Mouse (Mus musculus) ZHBTc4 (cell line): ENCODE data around the gene Pparg.

Experiments
- DNase-seq: peaks from one replicate; pipeline ENCODE4 v3.0.0-alpha.2; 2011; ENCODE audit warnings: low read depth, low spot score

Gene Pparg

DNA sequence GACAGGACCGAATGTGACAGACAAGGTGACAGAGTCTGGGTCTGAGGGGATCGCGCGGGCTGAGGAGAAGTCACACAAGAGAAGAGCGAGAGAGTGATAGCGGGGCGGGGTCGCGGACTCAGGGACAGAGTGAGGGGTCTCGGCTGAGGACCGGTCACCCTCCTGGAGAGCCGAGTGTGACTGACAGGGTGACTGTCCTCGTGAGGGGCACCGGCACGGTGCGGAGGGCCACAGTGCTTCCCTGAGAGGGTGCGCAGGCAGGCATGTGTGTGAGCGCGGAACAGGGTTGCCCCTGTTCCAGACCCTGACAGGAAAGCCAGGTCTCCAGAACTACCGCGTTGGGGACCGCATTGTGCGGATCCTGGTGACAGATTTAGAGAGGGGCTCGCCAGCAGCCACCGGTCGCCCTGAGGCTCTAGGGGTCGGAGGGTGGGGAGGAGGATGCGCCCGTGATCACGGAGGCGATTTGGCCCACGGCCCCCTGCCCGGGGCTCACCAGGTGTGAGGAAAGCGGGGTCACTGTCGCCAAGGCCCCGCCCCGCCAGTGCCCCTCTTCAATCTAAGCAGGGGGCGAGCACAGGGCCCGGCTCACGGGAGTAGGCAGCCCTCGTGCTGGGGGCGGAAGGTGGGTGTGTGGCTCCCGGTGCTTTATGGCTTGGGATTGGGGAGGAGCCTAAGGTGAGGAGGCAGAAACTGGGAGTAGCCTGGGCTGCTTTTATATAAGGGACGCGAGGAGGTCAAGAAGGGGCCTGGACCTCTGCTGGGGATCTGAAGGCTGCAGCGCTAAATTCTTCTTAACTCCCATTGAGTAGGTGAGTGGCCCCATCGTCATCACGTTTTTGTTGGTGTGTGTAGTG, 1.1 kb downstream of the Pparg start:
- DNase-seq, result peak; percentile 61

DNA sequence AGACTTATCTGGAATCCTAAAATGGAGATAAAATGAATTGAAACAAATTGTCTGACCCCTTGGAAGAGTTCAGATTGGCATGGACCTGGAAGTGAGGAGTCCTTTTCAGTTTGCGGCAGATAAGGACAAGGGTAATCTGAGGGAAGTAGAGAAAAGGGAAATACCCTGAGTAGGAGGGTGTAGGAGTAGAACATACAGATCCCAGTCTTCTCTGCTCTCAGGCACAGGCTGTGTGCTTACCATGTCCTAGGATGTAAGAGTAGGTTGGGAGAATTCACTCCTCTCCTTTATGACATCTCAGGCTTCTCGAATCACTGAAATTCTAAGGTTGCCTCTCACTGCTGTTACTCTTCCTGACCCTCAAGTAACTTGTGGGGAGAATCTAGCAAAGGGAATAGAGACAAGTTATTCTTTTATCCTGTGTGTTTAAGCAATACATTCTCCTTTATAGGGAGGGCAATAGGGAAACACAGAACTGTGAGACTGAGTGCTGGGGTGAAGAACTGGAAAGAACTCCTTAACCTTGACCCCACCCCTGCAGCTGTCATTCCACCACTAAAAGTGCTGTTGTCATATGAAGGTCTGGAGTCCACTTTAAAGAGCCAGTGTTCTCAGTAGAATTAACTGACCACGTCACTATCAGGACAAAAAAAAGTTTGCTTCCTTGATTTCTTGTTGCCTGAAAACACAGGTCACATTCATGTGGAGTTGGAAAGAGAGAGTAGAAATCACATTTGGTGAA, 6.3 kb downstream of the Pparg start:
- no peak for DNase-seq

DNA sequence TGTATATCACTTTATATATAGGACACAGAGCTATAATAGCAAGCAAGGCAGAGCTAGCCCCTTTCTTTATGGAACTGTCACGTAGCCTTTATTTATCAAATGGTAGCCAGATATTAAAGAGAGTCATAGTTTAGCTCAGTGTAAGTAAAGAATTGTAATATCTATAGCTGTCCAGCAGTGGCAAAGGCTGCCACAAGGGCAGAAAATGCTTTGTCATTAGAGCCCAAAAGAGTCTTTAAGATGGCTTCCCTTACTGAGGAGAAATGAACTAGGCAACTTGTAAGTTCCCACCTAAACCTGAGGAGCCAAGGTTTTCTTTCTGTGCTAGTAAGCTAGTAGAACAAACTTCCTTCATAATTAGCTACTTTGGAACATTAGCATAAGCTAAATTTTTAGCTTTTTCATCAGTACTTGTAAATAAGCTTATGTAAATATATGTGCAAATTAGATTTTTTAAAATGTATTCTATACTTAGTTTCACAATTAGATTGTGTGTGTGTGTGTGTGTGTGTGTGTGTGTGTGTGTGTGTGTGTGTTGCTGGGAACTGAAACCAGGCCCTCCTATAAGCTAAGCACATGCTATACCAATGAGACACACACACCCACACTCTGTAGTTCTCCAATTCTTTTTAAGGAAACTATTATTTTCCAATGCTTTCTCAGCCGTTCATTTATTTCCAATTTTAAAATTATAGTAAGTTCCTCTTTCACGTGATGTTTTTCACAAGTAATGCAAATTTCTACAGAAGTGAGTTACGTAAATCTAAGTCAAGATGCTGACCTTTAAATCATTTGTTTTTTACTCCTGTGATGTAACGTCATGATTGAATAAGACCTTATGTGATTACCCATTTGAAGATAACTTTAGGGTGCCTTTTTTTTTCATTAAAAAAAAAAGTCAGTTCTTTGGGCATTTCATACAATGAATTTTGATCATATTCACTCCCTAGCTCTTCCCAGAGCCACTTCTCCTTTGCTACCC, 14.4 kb downstream of the Pparg start:
- no peak for DNase-seq

DNA sequence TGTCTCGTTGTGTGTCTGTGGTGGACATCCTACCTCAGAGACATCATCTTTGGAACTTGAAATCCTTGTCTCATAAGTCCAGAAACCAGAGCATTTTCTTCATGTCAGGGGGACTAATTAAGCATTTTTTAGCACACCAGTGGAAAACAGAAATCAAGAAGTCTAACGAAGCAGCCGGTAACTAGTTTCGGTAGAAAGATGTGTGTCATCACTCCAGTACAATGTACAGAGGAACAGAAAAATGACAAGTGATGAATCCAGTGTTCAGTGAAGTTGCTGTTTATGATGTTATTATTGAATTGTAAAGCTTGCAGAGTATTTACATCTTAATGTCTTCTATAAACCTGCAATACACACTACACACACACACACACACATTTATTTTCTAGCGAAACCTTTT, 19.8 kb downstream of the Pparg start:
- DNase-seq, result no peak

DNA sequence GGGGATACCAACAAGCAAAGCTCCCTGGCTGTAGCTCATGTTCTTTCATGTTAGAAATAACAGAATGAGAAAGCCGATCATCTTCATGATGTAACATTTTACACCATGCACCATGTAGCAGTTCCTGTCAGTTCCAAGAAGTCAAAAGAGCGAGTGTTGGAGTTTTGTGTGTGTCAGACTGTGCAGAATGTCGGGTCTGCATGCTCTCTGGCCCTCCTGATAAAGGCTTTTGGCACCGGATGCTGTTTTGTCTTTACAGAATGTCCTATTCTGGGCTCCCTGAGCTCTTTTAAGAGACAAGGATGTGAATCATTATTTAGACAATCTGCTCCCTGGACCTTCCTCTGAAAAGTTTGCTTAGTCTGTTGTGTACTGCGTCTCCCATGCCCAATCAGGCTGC, 22.0 kb downstream of the Pparg start:
- no peak for DNase-seq

DNA sequence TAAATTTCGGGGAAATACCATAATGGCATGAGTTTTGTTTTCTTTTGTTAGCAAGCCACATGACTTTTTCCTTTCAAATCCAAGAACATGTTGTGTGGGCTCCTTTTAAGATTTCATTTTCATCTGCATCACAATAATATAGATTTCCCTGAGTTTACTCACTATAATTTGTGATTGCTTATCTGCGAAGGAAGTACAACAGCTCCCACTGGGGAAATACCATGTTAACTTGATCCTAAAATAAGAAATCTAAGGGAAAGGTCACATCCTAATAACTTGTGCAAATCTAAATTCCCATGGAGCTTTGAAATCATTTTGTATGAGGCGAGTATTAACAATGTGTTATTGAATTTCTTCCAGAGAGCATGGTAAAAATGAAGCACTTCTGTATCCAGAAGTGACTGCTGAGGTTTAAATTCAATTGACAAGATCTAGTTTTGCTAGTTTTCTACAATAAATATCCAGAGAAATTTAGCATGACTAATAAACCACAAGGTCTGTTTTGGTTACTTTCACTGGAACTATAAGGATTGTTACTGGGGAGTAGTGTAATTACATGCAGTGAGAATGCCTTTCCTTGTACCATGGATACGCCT, 29.3 kb downstream of the Pparg start:
- no peak for DNase-seq

DNA sequence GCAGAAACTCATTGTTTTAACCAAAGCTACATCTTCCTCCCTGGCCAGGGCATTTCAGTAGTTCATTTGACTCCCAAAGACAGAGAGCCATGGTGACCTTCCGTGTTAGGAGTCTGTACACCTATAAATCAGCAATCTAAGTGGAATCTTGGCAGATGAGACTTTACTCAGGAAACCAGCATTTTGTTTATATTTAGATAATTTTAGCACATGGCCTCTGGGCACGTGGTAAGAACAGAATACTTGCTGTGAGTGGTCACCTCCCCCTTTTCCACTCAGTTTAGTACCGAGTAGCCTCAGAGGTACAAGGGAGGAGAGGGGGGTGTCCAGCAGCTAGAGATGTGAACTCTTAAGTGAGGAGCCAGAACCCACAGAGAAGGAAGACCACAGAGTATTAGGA, 36.2 kb downstream of the Pparg start:
- DNase-seq, result no peak

DNA sequence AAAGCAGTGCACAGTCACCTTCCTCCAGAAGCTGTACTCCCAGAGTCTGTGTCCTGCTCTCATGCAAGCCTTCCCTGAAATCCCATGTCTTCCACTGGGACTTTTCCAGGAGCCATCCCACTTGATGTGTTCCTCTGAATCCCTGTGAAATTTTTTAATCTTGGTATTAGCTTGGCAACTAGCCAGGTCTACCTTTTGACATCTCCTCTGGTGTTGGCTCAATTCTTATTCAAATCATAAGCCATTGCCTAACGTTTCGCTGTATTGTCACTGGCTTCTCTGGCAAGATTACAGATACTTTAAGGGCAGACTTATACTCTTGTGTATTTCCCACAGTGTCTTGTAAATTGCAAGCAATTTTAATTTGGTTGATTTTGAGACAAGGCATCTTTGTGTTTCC, 43.6 kb downstream of the Pparg start:
- DNase-seq, result no peak

DNA sequence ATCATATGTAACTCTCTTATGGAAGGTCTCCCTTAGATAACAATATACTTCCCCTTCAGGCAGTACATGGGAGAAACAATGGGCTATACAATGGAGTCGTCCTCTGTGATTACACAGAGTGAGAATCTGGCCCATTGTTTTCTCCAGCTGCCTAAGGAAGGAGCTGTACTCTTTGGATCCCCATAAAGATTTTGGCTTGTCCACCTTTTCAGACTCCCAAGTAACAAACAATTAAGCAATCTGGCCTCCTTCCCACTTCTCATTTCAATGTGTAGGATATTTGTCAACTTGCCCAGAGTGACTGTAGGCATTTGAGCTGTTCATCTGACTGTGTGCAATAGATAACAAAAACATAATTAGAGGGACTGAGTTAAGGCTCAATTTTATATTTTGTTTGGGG, 50.7 kb downstream of the Pparg start:
- DNase-seq, result no peak

DNA sequence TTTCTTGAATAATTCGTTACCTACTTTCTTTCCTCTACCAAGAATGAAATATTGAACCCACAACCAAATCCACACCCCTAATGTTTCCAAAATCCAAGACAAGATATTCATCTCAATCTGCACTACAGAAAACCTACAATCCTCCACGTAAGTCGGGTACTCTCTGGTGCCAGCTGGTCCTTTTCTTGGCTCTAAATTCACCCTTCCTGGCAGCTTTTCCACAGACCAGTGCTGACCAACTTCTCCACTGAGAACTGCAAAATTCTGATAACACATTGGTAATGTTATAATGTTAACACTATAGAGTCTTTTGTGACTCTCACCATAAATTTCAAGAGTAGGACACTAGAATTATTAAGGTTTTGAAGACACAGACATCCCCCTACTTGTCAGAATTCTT, 57.4 kb downstream of the Pparg start:
- DNase-seq, result no peak

DNA sequence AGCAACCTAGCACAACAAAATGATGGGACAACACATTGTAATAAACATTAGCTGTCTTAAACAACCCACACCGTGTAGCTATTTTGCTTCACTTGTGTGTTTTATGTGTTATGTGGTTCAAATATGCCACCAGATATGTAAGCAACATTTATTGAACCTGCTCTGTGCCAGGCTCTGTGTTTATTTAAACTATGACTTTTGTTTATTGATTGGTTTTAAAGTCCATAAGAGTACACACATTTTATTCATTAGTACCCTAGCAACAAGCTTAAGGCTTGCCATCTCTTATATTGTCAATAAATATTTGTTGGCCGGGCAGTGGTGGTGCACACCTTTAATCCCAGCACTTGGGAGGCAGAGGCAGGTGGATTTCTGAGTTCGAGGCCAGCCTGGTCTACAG, 58.2 kb downstream of the Pparg start:
- no peak for DNase-seq

DNA sequence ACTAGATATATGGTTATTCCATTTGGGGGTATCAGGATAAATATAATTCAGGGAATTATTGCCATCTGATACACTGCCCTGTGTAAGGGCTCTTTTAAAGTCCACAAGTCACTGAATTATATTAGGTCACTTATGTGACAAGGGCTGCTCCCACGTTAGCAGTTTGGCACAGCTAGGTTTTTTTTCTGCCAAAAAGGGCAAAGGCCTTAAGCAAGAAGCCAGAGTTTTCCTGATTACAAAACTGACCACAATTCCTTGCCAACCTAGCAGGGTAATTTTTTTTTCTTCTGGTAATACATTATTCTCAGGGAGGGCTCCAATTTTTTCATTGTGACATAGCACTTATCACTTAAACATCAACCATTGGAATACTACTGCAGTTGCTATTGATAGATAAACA, 60.2 kb downstream of the Pparg start:
- DNase-seq, result no peak

DNA sequence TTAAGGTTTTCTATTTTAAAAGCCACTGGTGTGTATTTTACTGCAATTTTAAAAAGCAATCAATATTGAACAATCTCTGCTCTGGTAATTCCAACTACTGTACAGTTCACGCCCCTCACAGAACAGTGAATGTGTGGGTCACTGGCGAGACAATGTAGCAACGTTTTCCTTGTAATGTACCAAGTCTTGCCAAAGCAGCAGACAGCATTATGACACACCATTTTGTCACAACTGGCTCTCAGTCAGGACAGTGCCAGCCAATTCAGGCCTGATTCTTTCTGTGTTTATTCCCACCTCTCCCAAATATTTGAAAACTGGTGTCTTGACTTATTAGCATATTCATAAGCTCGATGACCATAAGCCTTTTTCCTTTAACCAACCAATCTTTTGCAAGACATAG, 60.9 kb downstream of the Pparg start:
- DNase-seq, result no peak

DNA sequence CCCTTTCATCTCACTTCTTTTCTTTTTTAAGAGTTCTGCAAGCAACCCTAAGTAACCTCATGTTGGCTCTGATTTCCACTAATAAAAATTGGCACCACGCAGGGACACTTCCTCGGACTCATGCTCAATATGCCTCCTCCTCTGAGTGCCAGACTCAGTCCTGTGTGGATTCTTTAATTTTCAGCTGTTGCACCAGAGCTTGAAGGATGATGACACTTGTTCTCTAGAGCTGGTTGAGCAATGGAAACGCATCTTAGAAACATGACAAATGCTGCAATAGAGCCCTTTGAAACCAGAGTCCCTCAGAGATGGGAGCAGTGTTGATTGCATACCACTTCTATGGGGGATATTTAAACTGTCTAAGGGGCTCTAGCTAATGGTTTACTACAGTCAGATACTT, 63.7 kb downstream of the Pparg start:
- no peak for DNase-seq

DNA sequence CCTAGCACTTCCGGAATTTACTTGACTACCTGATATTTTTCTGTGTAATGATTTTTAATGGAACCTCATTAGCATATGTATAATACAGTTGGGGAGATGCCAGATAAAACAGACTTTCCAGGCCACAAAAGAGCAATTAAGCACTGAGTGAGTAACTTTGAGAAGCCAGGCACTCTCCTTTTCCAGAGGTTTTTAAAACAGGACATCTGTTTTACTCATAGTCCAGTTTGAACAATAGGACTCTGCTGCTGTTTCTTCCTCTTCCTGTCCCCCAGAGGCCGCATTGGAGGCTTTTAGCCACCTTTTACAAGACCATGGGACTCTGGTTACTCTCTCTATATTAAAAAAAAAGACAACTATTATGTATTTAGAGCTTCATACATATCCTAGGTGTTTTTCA, 72.0 kb downstream of the Pparg start:
- DNase-seq, result no peak

DNA sequence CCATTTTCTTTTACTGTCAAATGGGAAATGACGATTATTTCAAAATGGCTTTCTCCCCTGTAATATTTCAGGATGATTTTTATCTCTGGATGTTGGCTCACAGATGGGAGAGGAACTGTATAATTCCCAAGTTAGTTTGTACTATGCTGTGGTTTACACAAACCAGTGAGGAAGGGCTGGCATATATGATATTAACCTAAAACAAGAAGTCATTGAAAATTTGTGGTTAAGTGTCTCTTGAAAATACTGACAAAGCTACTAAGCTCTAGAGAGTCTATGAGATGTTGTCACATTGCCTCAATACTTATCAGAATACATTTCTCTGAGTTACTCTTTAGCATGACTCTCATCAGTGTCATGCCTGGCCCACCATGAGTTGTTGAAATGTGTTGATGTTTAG, 73.3 kb downstream of the Pparg start:
- no peak for DNase-seq

DNA sequence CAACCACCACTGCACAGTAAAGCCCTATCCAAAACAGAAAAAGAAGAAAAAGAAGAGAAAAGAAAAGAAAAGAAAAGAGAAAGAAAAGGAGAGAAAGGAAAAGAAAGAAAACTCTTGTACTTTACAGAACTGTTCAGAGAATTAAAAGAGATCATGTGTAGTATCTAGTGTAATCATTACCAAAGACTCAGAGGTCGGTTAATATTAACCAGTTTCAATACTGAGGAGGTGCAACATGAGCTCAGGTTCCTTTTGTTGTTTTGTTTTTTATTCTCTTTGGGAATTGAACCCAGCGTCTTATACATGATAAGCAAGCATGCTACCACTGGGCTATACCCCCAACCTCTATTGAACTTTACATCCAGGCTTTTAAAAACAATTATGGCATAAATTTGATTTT, 74.1 kb downstream of the Pparg start:
- DNase-seq, result no peak

DNA sequence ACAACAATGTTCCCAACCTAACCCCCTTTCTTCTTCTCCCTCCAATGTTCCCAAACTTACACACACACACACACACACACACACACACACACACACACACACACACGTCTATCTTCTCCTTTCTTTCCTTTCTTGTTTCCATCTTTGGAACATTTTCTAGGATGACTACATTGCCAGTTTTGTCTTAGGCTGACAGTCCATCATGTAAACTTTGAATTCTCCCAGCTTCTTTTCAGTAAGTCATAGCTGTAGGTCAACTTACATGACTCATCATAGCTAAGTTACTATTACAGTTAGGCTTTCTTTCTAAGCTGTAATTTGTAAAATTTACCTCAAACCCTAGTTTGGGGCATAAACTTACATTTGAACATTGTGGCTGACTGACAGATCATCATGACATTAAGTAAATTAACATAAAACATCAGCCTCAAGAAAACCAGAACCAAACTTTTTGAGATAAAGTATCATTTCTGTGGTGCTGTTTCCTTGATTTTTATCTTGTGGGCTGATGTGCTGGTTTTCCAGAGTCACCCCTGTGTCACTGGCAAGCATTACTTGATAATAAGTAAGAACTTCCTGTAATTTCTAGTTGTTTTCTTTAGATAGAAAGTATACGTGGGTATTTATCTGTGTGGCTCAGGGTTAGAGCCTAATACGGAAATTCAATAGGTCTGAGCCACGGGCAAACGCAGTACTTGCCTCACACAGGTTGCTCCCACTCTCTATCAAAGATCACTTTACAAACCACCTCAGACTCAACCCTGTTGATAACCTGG, 79.7 kb downstream of the Pparg start:
- no peak for DNase-seq

DNA sequence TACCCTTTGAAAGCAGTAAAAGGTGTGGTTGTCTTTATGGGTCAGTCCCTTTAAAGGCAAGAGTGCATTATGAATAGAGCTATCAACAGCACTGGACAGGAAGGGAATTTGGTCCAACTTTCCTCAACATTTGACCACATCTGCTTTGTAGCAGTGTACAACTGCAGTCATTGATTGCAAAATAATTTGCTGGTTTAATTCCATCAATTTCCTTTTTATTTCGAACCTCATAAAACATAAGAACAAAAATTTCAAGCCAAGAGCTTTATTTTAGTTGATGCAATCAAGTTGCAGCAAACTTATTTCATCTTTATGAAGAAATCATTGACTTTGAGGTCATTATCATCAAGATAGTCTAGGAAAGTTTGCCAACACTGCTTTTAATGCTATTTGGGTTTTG, 91.8 kb downstream of the Pparg start:
- DNase-seq, result no peak

DNA sequence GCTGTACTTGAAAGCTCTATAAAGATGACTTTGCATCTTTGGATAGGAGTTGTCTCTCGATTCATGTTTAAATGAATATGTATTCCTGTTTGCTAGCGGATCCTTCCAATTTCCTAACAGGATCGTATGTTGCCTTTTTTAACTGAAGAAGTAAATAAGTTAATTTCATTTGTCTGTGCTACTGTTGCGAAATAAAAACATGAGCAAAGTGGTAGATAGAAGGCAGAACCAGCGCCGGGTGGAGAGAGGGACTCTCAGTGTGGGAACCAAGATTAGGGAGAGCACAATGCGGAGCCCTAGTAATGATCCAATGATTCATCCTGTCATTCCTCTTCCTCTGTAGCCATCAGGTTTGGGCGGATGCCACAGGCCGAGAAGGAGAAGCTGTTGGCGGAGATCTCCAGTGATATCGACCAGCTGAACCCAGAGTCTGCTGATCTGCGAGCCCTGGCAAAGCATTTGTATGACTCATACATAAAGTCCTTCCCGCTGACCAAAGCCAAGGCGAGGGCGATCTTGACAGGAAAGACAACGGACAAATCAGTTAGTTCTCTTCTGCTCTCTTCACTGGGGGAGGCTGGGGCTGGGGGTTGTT, 102.1 kb downstream of the Pparg start:
- DNase-seq, result no peak
